Mouse (Mus musculus) gastrocnemius, adult 8-10 months (tissue): ENCODE measurements around the gene Sapcd2. TPM values are rescaled to one million over a fixed set of nuclear protein-coding genes. Genes with fewer than 3 reads are reported as not detected.
A peak's percentile ranks its signal among the peaks of the same experiment; 100 is the strongest.

Experiments
- DNase-seq, 2 experiments: peaks; one replicate each; pipeline ENCODE4 v3.0.0; 2022; ENCODE audit warnings: low spot score in 2 of 2
- total RNA-seq, 4 experiments: library from RNA; stranded (reverse); gene quantifications; 2 replicates each; pipeline ENCODE4 v1.2.4; 2022

Sapcd2 gene
- not detected for total RNA-seq

DNA sequence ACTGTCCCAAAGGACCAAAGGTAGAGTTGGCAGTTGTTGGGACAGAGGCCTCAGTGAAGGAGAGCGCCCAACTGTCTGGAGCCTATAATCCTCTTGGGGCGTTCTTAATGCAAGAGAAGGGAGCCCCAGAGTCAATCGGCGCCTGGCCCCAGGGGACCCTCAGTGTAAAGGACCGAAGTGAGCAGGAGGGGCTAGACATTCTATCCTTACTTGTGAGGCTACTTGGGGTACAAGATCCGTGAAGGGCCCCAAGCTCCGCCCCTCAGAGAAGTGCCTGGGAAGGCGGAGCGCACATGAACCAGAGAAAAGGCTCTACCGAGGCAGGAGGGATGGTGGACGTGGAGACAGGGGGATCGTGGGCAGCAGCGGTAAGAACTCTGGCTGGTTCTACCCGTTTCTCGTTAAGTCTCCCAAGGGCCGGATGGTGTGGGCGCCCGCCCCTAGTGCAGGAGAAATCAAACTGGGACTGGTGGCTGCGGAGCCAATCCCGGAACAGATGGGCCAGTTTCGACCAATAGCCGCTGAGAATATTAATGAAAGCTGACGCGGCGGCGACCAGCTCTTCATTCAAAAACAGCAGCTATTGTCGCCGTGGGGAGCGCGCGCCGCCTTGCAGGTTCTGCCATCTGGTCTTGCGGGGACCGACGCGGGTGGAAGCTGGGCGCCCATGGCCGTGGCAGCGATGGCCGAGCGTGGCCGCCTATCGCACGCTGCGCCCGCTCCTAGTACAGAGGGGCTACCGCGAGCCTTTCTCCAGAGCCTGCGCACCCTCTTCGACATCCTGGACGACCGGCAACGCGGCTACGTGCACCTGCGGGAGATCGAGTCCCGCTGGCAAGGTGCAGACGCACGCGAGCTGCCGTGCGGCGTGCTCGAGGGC is at the start of gene Sapcd2:
Sapcd2 (plus strand) TSS at position 558 of the 880 bp plus-strand sequence.
- peak; percentile 53 to 66 for DNase-seq

DNA sequence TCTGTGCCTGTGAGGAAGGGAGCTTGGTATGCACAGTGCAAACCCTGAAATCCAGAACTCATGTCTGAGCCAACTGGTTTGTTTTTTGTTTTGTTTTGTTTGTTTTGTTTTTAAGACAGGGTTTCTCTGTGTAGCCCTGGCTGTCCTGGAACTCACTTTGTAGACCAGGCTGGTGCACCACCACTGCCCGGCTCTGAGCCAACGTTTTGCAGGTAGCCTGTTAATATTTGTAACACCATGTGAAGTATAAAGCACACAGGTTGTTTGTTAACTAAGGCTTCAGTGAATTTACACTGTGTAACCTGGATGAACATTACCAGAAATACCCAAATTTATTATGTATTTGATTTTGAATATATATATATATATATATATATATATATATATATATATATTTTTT is 46.1 kb upstream of the Sapcd2 start:
- DNase-seq: no peak

DNA sequence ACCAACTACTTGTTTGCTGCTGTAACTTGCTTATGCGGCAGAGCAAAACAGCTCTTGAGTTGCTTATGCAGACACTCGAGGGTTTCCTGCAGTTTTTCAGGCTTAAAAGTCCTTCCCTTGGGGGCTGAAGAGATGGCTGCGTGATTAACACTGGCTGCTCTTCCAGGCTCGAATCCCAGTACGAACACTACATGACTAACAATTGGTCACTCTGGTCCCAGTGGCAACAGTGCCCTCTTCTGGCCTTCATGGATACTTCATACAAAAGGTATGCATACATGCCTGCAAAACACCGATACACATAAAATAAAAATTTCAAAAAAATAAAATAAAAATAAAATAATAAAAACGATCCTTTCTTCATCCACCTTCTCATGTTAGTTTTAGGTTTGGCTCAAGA is 43.7 kb upstream of the Sapcd2 start:
- no peak for DNase-seq

DNA sequence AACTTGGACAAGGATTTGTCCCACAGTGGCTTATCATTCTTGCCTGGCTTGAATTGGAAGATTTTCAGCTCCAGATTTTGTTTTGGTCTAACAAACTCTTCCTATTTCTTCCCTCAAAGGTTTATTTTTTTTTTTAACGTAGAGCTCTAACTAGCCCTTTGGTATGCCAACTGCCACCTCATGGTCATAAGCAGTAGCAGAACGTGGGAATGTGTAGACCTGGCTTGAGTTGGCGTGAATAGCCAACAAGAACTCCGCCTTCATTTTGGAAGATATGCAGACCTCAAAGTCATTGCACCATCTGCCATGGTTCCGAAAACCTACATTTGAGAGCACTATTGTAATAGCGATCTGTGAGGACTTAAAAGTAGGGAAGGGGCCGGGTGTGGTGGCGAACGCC is 40.7 kb upstream of the Sapcd2 start:
- DNase-seq: no peak

DNA sequence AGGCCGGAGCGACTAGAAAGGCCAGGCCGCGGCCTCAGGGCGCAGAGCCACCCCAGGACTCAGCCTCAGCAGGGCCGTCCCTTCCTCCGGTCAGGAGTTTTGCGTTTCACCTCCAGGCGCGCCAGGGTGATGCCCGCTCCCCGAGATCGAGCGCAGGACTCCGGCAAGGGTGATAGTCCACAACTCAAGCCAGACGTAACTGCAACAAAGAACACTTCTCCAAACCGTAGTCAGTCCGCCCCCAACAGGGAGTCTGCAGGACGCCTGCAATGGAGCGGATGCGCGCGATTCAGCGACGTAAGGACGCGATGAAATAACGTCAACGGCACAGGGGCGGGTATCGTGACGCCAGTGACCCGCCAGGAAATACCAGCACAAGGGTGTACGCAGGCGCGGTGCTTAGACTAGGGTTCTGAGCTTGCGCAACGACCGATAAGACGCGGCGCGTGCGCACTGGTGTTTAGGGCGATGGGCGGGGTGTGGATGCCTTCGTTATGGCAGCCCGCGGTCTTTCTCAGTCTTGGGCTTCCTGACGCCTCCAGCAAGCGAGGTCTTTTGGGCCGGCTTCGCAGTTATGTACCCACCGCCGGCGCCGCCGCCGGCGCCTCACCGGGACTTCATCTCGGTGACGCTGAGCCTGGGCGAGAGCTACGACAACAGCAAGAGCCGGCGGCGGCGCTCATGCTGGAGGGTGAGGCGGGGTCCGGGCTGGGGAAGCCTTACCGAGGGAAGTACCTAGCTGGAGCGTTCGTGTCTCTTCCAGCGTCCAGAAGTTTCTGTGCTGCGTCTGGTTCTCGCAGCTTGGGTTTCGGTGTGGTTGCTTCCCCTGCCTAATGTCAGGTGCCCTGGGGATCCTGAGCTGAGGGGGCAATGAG is 39.6 kb upstream of the Sapcd2 start, which contains the start of gene Man1b1:
Man1b1 (plus strand) TSS at position 53 of the 875 bp plus-strand sequence.
- peak; percentile 98 for DNase-seq

DNA sequence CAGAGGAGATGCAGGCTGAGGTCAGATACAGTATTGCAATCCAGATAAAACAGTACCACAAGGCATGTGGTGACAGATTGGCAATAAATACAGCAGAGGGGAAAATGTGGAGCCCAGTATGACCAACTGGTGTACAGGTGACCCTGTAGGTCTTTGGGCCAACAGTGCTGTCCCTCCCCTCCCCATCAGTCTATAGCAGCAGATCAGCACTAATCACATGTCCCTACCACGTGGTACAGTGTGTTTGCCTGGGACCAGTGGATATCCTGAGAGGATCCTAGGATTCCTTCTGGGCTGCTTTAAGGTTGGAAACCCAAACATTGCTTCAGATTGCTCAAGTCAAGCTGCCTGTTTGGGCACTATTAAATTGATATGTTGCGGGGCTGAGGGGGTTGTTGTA is 38.6 kb upstream of the Sapcd2 start:
- no peak for DNase-seq

DNA sequence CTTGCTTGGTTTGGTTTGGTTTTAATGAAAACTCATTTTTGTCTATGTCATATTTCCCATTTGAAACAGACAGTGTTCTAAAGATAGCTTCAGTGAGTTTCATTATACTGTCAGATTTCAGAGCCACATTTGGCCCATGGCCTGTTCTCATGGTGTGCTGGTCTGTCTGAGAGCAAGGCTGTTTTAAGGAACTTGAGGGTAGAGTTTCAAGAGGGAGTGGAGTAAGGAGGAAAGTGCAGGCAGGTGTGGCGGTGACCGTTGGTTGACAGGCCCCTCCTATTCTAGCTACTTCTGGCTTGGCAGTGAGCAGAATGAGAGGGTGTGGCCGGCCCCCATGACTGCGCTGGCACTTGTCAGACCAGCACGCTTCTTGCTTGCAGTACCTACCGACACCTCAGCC is 33.8 kb upstream of the Sapcd2 start:
- DNase-seq: no peak

DNA sequence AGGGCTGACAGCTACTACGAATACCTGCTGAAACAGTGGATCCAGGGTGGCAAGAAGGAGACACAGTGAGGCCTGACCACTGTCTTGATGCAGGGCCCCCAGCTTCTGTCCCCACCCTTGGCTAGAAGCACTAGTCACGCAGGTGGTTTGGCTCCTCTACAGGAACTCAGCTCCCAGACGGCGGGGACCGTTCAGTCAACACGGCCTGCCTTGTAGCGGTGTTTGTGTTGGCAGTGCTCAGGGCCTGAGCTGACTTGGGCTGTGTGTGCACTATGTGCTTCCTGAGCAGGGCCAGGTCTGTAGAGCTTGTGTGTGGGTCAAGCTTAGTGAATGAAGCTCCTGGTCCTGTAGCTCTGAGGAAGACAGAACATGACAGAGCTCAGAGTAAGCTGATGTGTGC is 24.0 kb upstream of the Sapcd2 start:
- no peak for DNase-seq

DNA sequence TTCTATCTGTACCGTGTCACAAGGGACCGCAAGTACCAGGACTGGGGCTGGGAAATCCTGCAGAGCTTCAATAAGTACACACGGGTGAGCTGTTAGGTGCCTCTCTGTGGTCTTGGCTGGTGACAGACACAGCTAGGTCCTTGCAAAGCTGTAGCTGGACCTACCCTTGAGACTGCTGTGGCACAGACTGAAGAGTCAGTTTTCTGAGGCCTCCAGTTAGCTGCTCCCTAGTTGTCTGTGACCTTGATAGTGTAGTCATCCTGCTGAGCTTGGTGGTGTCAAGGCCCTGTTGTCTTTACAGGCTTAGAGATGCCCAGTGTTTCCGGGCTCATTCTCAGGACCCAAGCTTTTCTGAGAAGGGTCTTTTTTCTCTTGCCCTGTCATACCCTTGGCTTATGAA is 22.6 kb upstream of the Sapcd2 start:
- DNase-seq: no peak

DNA sequence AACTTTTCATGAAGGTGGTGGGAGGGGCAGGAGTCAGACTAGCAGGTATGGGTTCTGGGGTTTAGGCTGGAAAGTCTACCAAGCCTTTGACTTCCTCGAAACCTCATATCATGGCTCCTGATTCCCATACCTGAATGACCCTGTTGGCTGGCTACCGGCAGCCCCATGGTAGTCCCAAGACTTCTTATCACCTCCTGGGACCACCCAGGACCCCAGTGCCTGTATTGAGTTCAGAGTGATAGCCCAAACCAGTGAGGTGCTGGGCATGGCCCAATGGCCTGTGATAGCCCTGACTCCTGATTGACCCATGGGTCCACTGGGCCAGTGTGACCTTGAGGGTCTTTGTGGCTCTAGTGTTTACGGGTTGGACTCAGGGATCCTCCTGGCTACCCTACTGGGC is 21.4 kb upstream of the Sapcd2 start:
- no peak for DNase-seq

DNA sequence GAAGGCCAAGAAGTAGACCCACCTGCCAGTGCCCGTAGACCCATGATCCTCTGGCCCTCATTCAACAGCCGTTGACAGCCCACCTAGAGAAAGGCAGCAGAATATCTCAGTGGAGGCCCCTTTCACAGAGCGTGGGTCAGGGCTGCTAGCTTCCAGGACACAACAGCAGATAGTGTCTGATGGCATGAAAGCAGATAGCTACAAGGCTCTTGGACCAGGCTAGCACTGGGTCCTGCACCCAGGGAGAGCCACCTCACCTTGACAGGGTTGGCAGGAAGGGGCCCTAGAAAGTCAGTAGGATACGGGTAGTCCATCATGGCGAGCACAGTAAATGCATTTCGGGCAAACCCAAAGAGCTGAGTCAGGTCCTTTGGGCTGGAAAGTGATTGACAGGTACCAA is 17.9 kb upstream of the Sapcd2 start:
- no peak for DNase-seq

DNA sequence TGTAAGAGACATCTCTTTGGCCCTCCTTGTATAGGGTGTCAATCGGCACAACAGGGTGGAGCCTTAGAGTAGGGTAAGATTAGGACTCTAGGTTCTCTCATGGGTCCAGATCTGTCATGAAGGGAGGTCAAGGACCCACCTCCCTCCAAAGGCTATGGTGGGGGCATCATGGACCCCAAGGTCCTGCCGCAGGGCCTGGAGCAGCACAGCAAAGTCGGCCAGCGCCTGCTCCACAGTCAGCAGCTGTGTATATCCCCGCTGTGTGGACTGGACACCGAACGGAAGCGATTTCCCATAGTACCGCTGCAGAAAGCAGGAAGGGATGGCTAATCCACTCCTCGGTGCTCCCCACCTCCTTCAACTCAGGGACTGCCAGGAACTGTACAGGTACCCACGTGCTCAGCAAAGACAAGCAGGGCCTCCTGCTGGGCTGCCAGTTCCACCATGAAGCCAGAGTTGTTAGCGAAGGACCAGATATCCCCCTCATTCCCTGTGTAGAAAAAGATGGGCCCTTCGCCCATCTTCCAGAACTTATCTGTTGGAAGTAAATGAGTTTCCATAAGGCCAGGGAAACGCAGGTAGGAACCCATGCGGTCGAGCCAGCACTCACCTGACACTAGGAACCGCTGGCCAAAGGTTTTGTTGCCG is 16.6 kb upstream of the Sapcd2 start:
- DNase-seq: no peak

DNA sequence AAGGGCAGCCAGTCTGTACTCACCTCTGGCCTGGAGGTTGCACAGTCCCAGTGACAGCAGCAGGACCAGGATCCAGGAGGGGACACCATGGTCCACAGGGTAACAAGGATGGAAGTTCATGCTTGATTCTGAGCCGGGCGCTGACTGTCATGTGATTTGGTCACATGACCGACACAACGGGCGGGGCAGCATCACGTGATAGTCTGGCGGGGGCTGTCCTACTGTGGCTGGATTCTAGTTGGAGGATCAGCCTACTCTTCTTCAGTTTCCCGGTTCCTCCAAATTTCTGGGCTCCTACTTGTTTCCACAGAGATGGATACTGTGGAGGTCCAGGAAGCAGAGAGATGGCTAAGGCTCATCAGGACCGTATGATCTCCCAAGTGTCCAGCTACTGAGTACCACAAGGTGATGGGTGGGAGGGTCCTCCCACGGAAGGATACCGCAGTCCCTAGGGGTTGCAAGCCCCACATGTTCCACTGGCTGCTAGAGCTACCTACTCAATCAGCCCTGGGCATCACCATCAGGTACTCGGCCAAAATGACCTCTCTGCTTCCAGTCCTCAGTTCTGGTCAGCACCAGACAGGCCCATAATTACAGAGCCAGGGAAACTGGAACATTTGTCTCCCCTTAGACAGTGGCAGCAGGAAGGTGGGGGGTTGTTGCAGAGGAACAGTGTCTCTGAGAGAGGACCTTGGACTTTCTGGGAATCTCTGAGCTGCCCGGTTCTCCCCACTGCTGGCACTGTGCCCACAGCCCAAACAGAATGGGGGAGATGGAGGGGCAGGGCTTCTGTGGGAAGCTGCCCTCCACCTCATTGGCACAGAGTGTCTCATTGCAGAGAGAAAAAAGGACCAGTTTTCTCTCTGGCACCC is 15.7 kb upstream of the Sapcd2 start, which contains the start of gene Dpp7:
Dpp7 (minus strand) TSS at position 152 of the 872 bp plus-strand sequence.
- DNase-seq: peak; percentile 72 to 74

DNA sequence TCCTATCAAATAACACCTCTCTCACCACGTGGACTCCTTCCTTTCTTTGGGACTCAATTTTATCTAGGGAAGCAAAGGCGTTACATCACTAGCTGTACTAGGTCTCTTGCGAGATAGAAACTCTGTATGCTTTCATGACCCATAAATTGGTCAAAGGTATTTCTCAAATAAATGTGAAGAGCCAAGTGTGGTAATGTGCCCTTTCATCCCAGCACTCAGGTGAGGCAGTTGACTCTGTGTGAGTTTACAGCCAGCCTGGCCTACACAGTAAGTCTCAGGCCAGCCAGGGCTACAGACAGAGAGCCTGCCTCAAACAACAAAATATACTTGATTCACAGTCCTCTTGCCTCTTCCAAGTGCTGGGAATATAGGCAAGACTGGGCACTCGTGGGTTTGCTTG is 12.3 kb upstream of the Sapcd2 start:
- no peak for DNase-seq

DNA sequence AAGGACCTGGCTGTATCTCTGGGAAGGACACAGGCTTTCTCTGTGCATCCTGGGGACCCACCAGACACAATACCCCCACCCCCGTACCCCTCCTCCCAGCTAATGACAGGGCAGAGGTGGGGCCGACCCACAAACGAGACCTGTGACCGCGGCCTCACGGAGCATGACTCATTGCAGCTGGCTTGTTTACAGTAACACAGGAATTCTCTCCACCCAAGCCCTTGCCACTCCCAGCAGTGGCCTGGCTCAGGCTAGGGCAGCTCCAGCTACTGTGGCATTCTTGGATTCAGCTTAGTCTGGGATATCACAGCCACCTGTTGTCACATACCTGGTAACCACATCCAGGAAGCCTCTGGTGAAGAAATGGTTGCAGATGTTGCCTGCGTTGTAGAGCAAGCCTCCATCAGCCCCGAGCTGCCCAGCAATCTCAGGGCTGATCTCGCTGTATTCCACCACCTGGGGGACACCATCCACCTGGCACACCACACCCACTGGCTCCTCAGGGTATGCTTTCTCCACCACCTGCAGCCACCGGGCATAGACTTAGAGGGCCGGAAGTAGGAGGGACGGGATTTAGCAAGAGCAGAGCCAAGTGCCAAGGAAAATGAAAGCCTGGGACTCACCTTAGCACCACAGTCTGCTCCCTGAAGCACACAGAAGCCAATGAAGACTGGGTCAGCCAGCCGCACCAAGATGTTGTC is 8.5 kb upstream of the Sapcd2 start:
- no peak for DNase-seq

DNA sequence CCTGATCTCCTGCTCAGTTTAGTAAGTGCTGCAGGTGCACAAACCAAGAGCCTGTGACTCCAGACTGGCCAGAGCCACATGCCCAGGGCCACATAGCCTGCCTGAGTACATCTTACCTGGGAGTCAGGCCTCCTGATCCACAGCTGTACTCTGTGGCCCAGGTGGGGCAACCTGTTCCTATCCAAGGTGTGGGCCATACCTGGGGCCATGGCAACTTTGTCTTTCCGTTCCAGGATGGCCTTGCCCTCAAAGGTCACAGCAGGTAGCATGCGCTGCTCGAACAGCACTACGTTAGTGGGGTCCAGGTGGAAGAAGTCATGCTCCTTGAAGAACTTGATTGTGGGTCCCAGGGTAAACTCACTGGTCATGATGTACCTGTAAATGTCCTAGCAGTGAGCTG is 7.8 kb upstream of the Sapcd2 start:
- DNase-seq: no peak

DNA sequence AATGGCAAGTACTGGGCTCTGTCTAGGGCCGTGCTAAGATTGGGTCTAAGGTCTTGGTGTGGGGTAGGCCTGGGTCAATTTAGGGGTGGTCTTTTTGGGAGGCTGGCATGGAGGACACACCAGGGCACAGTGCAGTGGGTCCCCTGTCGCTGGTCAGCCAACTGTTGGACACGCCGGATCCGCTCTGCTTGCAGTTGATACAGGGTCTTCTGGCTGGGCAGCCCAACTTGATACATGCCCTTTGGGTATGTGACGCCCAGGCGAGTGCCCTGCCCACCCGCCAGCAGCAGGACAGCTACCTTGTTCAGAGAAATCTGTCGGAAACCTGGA is 7.4 kb upstream of the Sapcd2 start:
- DNase-seq: no peak

DNA sequence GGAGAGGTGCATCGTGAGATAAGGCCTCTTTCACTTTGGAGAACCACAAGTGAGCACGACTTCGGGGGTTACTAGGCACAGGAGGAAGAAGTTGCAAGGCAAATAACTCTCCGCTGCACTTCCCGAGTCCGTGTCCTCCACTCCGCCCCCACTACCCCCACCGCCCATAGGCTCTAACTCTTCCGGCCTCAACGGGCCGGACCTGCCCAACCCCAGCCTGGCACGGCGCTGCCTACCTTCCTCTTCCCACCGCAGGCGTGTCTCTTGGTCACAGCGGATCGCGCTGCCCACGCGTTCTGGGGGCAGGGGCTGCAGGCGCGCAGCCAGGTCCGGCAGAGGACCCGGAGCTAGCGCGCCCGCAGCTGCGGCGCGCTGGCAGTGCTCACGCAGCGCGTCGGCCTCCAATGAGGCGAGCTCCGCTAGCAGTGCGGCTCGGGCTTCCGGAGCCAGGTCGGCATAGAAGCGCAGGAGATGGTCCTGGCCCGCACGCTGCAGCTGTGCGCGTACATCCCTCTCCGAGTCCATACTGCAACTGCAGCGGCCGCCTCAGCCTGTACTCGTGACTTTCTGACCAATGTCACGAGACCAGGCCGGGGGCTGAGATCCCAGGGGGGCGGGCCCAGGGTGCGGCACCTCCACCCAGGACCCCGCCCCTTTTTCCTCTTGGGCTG is 6.9 kb upstream of the Sapcd2 start, which contains the start of gene Uap1l1:
Uap1l1 (minus strand) TSS at position 592 of the 671 bp plus-strand sequence.
- DNase-seq: peak; percentile 67 to 80

DNA sequence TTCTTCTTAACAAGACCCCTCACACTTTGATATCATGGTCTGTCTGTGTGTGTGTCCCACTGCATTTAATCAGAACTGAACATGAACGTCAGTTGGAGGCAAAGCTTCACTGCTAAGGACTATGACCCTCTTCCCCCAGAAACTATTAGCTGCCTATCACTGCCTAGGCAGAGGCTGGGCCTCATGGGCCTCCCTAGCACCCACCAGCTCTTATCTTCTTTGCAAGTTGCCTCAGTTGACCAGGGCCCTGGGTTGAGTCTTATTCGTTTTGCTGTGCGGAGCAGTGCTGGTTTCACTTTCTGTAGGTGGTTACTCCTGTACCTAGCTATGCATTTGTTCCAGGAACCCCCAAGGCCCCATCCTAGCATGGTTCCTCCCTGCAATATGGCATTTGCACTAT is 2.1 kb upstream of the Sapcd2 start:
- no peak for DNase-seq
